Comparison of ENCODE assay signal across 7 mouse cellular contexts in the genomic region with DNA sequence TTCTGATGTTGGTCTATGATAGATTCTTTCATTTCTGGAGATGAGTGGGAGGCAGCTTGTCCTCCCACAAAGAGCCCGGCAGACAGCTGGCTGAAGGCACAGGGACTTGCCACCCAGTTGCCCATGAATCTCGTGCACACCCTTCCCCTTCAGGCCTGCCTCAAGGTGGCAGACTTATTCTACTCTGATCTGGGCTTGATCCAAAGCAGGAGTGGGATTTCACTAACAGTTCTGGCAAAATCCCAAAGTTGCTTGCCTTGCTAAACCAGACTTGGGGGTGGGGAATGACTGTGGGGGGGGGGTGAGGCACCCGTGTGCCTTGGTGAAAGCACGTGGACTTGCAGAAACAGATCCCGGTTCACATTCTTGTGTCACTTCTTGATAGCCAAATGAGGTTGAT. TPM values are rescaled to one million over a fixed set of nuclear protein-coding genes. Genes with fewer than 3 reads are reported as not detected.
DNase-seq lines count a peak whose midpoint lies in the region; ATAC-seq and TF ChIP-seq lines count a peak whose summit lies in the region.

No protein-coding gene starts in this region.

- ATAC-seq in midbrain, embryonic 16.5 days: no peak; the same call in 1 of the 2 replicates
- ATAC-seq in forebrain, embryonic 13.5 days: 0 out of 2 replicates have a peak, but pooled peaks have one; percentile 30
- ATAC-seq in granulocyte monocyte progenitor cell, adult 5-6 weeks (replicated peaks; ENCODE audit: poor library complexity, severe bottlenecking): no peak

- no peak overlapping the region for H3K9ac ChIP-seq in midbrain, embryonic 16.5 days (ENCODE audit: low read depth, low read length)
- H3K9ac ChIP-seq in forebrain, embryonic 13.5 days: no peak overlapping the region

- H3K9me3 ChIP-seq in midbrain, embryonic 10.5 days (replicated peaks): no peaks in the 10 kb centered on the region
- H3K9me3 ChIP-seq in midbrain, embryonic 16.5 days (replicated peaks; ENCODE audit: control insufficient read depth, low read length, poor library complexity, severe bottlenecking): no peaks in the 10 kb centered on the region
- H3K9me3 ChIP-seq in forebrain, embryonic 13.5 days (replicated peaks): no peaks in the 10 kb centered on the region

- no peaks in the 10 kb centered on the region for H3K36me3 ChIP-seq in midbrain, embryonic 10.5 days
- no peaks in the 10 kb centered on the region for H3K36me3 ChIP-seq in midbrain, embryonic 16.5 days (ENCODE audit: control insufficient read depth, insufficient read depth, low read length)
- no peaks in the 10 kb centered on the region for H3K36me3 ChIP-seq in forebrain, embryonic 13.5 days (ENCODE audit: poor library complexity, severe bottlenecking)

- no peak overlapping the region for H3K27ac ChIP-seq in midbrain, embryonic 10.5 days (replicated peaks)
- no peak overlapping the region for H3K27ac ChIP-seq in midbrain, embryonic 16.5 days (ENCODE audit: low read length)
- no peak overlapping the region for H3K27ac ChIP-seq in forebrain, embryonic 13.5 days

- peak; percentile 74 for TF ChIP-seq CTCF in brain, embryonic 14.5 days (IDR thresholded peaks at IDR 0.05; ENCODE audit: borderline replicate concordance, extremely low read depth, insufficient read depth, insufficient read length)

- peaks cover 5% of the 10 kb centered on the region for H3K4me1 ChIP-seq in midbrain, embryonic 10.5 days
- no peaks in the 10 kb centered on the region; the same call in 1 of the 2 replicates for H3K4me1 ChIP-seq in midbrain, embryonic 16.5 days (ENCODE audit: control insufficient read depth, insufficient read depth, low read length)
- 0 out of 2 replicates have a peak, but pooled peaks cover 4% of the 10 kb centered on the region for H3K4me1 ChIP-seq in forebrain, embryonic 13.5 days

- WGBS in midbrain, embryonic 10.5 days: 30% methylated on average over 5 of the region's 5 CpGs
- 25% methylated on average over 5 of the region's 5 CpGs for WGBS in midbrain, embryonic 16.5 days
- 16% methylated on average over 5 of the region's 5 CpGs for WGBS in forebrain, embryonic 13.5 days

- no peak for TF ChIP-seq POLR2A in brain, embryonic 14.5 days (IDR thresholded peaks at IDR 0.05; ENCODE audit: borderline replicate concordance, extremely low read depth, insufficient read depth, insufficient read length, poor library complexity, severe bottlenecking)

- H3K4me3 ChIP-seq in midbrain, embryonic 10.5 days: no peak overlapping the region
- H3K4me3 ChIP-seq in midbrain, embryonic 16.5 days (ENCODE audit: low read depth, low read length): no peak overlapping the region
- no peak overlapping the region for H3K4me3 ChIP-seq in forebrain, embryonic 13.5 days

- no peaks in the 10 kb centered on the region for H3K27me3 ChIP-seq in midbrain, embryonic 10.5 days (ENCODE audit: low read depth, poor library complexity, severe bottlenecking)
- H3K27me3 ChIP-seq in midbrain, embryonic 16.5 days (ENCODE audit: control insufficient read depth, insufficient read depth, low read depth, low read length): no peaks in the 10 kb centered on the region
- no peaks in the 10 kb centered on the region for H3K27me3 ChIP-seq in forebrain, embryonic 13.5 days

- no peak overlapping the region for H3K4me2 ChIP-seq in midbrain, embryonic 16.5 days (ENCODE audit: low read length)
- no peak overlapping the region for H3K4me2 ChIP-seq in forebrain, embryonic 13.5 days

- DNase-seq in midbrain, embryonic 10.5 days (ENCODE audit: low spot score): peak; percentile 15
- DNase-seq in brain, embryonic 14.5 days (ENCODE audit: low read depth): peak; percentile 90
- peak; percentile 63 for DNase-seq in kidney, postnatal 10 days
- peak; percentile 30 for DNase-seq in mesoderm, embryonic 11.5 days (ENCODE audit: low read depth, low spot score)

RNA-seq across cellular contexts. Expression of a gene that starts 48.2 kb away (rescaled TPM):
- polyA plus RNA-seq in midbrain, embryonic 10.5 days (2016; fragmentation: Nextera tagmentation; extraction: Ambion mirVana): 0.61 TPM in 1 of 2 replicates, not detected in the other
- 0.12 and 1.1 TPM in 2 replicates for polyA plus RNA-seq in midbrain, embryonic 16.5 days (2015; fragmentation: Nextera tagmentation; extraction: Ambion mirVana)
- polyA plus RNA-seq in brain, embryonic 14.5 days (2012; rRNA removed): 0.15 and 0.16 TPM in 2 replicates
- 0.20 TPM in 1 of 2 replicates, not detected in the other for polyA plus RNA-seq in forebrain, embryonic 13.5 days (2015; fragmentation: Nextera tagmentation; extraction: Ambion mirVana)
- total RNA-seq in granulocyte monocyte progenitor cell, adult 5-6 weeks (2014; fragmentation: Nextera tagmentation): not detected in 2 replicates
- total RNA-seq in granulocyte monocyte progenitor cell, adult 5-6 weeks (2017): 0.05 and 1.1 TPM in 2 replicates

Comparison
In these comparisons a context has a peak if more than half of its experiments do, and no peak if none do; other contexts are left out.
1. DNase-seq: peak in every context shown above with its lines; median percentile 90 in brain, embryonic 14.5 days; 63 in kidney, postnatal 10 days; 30 in mesoderm, embryonic 11.5 days; 15 in midbrain, embryonic 10.5 days.